Mouse (Mus musculus): ENCODE data around the gene Rad51c. TPM values are rescaled to one million over a fixed set of nuclear protein-coding genes. Genes with fewer than 3 reads are reported as not detected.
"Not testable (repeated sequence)": the region's sequence is repeated elsewhere in the genome, so short reads cannot be mapped to it uniquely, and the experiment has no call there.

Gene Rad51c
- polyA plus RNA-seq, 1 experiment: 0.56 TPM

GRCm38 (mm10) chr11:87439796-87440420, 35.2 kb upstream of the Rad51c start:
- Histone ChIP-seq H3K4me3 (ENCODE audit: extremely low read depth, insufficient read depth, insufficient read length) (no peak overlapping the region), H3K27me3 (ENCODE audit: control insufficient read depth, insufficient read depth, low read length) (no peaks in the 10 kb centered on the region), H3K36me3 (ENCODE audit: control insufficient read depth, insufficient read depth, low read length) (no peaks in the 10 kb centered on the region), H3K4me1 (ENCODE audit: control insufficient read depth, insufficient read depth, insufficient read length) (no peaks in the 10 kb centered on the region; the same call in 1 of the 2 replicates), H3K27ac (ENCODE audit: insufficient read depth, low read length) (no peak overlapping the region)
- 88% methylated on average over 10 of the region's 10 CpGs for WGBS
- TF ChIP-seq POLR2A (IDR thresholded peaks at IDR 0.05; ENCODE audit: low read depth, low read length): no peak
- no peak for TF ChIP-seq CTCF (IDR thresholded peaks at IDR 0.05; ENCODE audit: extremely low read depth, insufficient read depth, insufficient read length, insufficient replicate concordance)
- no peak for DNase-seq (ENCODE audit: low read depth in 1 of 2, low spot score in 2 of 2)

GRCm38 (mm10) chr11:87436326-87437232, 31.8 kb upstream of the Rad51c start:
- Histone ChIP-seq H3K27ac (ENCODE audit: insufficient read depth, low read length) (no peak overlapping the region), H3K4me3 (ENCODE audit: extremely low read depth, insufficient read depth, insufficient read length) (no peak overlapping the region), H3K27me3 (ENCODE audit: control insufficient read depth, insufficient read depth, low read length) (no peaks in the 10 kb centered on the region), H3K36me3 (ENCODE audit: control insufficient read depth, insufficient read depth, low read length) (no peaks in the 10 kb centered on the region), H3K4me1 (ENCODE audit: control insufficient read depth, insufficient read depth, insufficient read length) (no peaks in the 10 kb centered on the region)
- no peak for TF ChIP-seq POLR2A (IDR thresholded peaks at IDR 0.05; ENCODE audit: low read depth, low read length)
- WGBS: 77% methylated on average over 5 of the region's 5 CpGs
- no peak for DNase-seq (ENCODE audit: low read depth in 1 of 2, low spot score in 2 of 2)

- H3K27ac ChIP-seq (ENCODE audit: insufficient read depth, low read length); H3K36me3 ChIP-seq (ENCODE audit: control insufficient read depth, insufficient read depth, low read length); H3K4me1 ChIP-seq (ENCODE audit: control insufficient read depth, insufficient read depth, insufficient read length); H3K27me3 ChIP-seq (ENCODE audit: control insufficient read depth, insufficient read depth, low read length); H3K4me3 ChIP-seq (ENCODE audit: extremely low read depth, insufficient read depth, insufficient read length); DNase-seq (ENCODE audit: low read depth in 1 of 2, low spot score in 2 of 2): not testable (repeated sequence)
- WGBS: 97% methylated on average over 2 of the region's 2 CpGs
Observed at GRCm38 (mm10) chr11:87435107-87435506, 30.4 kb upstream of the Rad51c start.

GRCm38 (mm10) chr11:87432933-87433669, 28.3 kb upstream of the Rad51c start:
- whole genome bisulfite sequencing: 65% methylated on average over 6 of the region's 6 CpGs
- TF ChIP-seq POLR2A (IDR thresholded peaks at IDR 0.05; ENCODE audit: low read depth, low read length): no peak
- TF ChIP-seq CTCF (IDR thresholded peaks at IDR 0.05; ENCODE audit: extremely low read depth, insufficient read depth, insufficient read length, insufficient replicate concordance): no peak
- DNase-seq (ENCODE audit: low read depth in 1 of 2, low spot score in 2 of 2): no peak

GRCm38 (mm10) chr11:87432447-87432846, 27.7 kb upstream of the Rad51c start:
- 78% methylated on average over 1 of the region's 1 CpGs for WGBS
- no peak for DNase-seq (ENCODE audit: low read depth in 1 of 2, low spot score in 2 of 2)
- no peaks in the 10 kb centered on the region for H3K36me3 ChIP-seq (ENCODE audit: control insufficient read depth, insufficient read depth, low read length)
- no peaks in the 10 kb centered on the region for H3K27me3 ChIP-seq (ENCODE audit: control insufficient read depth, insufficient read depth, low read length)
- H3K4me1 ChIP-seq (ENCODE audit: control insufficient read depth, insufficient read depth, insufficient read length): no peaks in the 10 kb centered on the region
- no peak overlapping the region for H3K27ac ChIP-seq (ENCODE audit: insufficient read depth, low read length)
- no peak for TF ChIP-seq POLR2A (IDR thresholded peaks at IDR 0.05; ENCODE audit: low read depth, low read length)
- no peak for TF ChIP-seq CTCF (IDR thresholded peaks at IDR 0.05; ENCODE audit: extremely low read depth, insufficient read depth, insufficient read length, insufficient replicate concordance)
- no peak overlapping the region for H3K4me3 ChIP-seq (ENCODE audit: extremely low read depth, insufficient read depth, insufficient read length)

More at GRCm38 (mm10) chr11:87432933-87433669, 28.3 kb upstream of the Rad51c start:
- H3K4me1 ChIP-seq (ENCODE audit: control insufficient read depth, insufficient read depth, insufficient read length): no peaks in the 10 kb centered on the region
- H3K36me3 ChIP-seq (ENCODE audit: control insufficient read depth, insufficient read depth, low read length): no peaks in the 10 kb centered on the region
- no peaks in the 10 kb centered on the region for H3K27me3 ChIP-seq (ENCODE audit: control insufficient read depth, insufficient read depth, low read length)
- no peak overlapping the region for H3K4me3 ChIP-seq (ENCODE audit: extremely low read depth, insufficient read depth, insufficient read length)
- H3K27ac ChIP-seq (ENCODE audit: insufficient read depth, low read length): no peak overlapping the region

- H3K4me3 ChIP-seq (ENCODE audit: extremely low read depth, insufficient read depth, insufficient read length); H3K27me3 ChIP-seq (ENCODE audit: control insufficient read depth, insufficient read depth, low read length); H3K4me1 ChIP-seq (ENCODE audit: control insufficient read depth, insufficient read depth, insufficient read length); H3K27ac ChIP-seq (ENCODE audit: insufficient read depth, low read length); DNase-seq (ENCODE audit: low read depth in 1 of 2, low spot score in 2 of 2); H3K36me3 ChIP-seq (ENCODE audit: control insufficient read depth, insufficient read depth, low read length): not testable (repeated sequence)
- 95% methylated on average over 8 of the region's 8 CpGs for WGBS
Observed at GRCm38 (mm10) chr11:87431813-87432212, 27.1 kb upstream of the Rad51c start.

GRCm38 (mm10) chr11:87430374-87430773, 25.6 kb upstream of the Rad51c start:
- Histone ChIP-seq H3K4me3 (ENCODE audit: extremely low read depth, insufficient read depth, insufficient read length) (no peak overlapping the region), H3K27ac (ENCODE audit: insufficient read depth, low read length) (no peak overlapping the region), H3K4me1 (ENCODE audit: control insufficient read depth, insufficient read depth, insufficient read length) (peaks cover 2% of the 10 kb centered on the region; the same call in 1 of the 2 replicates), H3K27me3 (ENCODE audit: control insufficient read depth, insufficient read depth, low read length) (no peaks in the 10 kb centered on the region), H3K36me3 (ENCODE audit: control insufficient read depth, insufficient read depth, low read length) (no peaks in the 10 kb centered on the region)
- 82% methylated on average over 2 of the region's 2 CpGs for WGBS
- DNase-seq (ENCODE audit: low read depth in 1 of 2, low spot score in 2 of 2): no peak
- no peak for TF ChIP-seq POLR2A (IDR thresholded peaks at IDR 0.05; ENCODE audit: low read depth, low read length)
- TF ChIP-seq CTCF (IDR thresholded peaks at IDR 0.05; ENCODE audit: extremely low read depth, insufficient read depth, insufficient read length, insufficient replicate concordance): no peak
